Mouse (Mus musculus) megakaryocyte progenitor cell, adult 5-6 weeks (primary cell): Measurements from ENCODE around the gene Gtf2h2. TPM values are rescaled to one million over a fixed set of nuclear protein-coding genes. Genes with fewer than 3 reads are reported as not detected.
A peak's percentile ranks its signal among the peaks of the same experiment; 100 is the strongest.
"Not testable (repeated sequence)": the region's sequence is repeated elsewhere in the genome, so short reads cannot be mapped to it uniquely, and the experiment has no call there.

Experiments
- ATAC-seq: replicated peaks from 2 replicates; pipeline ENCODE4 v1.8.0; 2016; ENCODE audit warnings: mild to moderate bottlenecking, moderate TSS enrichment, inconsistent platforms; ENCODE audit not compliant: poor library complexity
- total RNA-seq, 2 experiments: library from RNA; stranded (forward) in 1 of 2; stranded (reverse) in 1 of 2; fragments of 157-497, 149-512 nt in 1 of 2; fragments of 200-1000 nt in 1 of 2; gene quantifications; 2 replicates each; pipeline versions ENCODE4 v1.2.3 to v1.2.4; 2015 to 2017

The Gtf2h2 gene
- total RNA-seq, 2 experiments from 2014 or later, result 57.3 to 69.7 TPM

- no peak for ATAC-seq
These were observed 756 bp downstream of the Gtf2h2 start for GRCm38 (mm10) chr13:100491623-100492022.

DNA sequence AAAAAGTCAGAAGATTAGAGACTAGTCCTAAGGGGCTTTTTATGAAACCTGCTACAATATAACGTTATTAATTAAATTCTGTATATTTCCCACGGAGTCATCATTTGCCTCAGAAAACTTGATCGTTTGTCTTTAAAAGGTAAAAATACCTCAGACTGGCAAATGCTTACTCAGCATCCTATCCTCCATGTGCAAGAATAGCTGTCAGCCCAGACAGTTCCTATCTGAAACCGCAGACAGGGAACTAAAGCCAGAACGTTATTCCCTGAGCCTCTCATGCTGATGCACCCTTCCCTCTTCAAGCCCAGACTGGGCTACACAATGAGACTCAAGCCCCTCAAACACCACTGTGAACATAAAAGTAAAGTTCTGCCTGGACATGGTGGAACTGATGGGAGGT is 2.0 kb downstream of the Gtf2h2 start:
- no peak for ATAC-seq

DNA sequence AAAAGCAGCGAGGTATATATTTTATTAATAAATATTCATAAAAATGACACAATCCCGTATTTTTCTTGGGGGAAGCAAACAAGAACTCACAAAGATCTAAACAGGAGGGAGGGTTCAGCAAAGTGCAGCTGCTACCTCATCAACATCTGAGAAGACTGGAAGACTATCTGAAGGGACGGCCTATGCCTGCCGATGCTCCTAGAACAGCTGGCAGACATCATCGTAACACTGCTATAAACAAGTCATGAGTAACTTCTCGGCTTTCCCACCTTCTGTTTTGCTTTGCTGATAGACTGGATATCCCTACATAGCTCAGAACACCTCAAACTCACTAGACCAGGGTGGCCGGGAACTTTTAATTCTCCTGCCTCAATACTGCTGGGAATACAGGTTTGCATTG is 8.8 kb downstream of the Gtf2h2 start:
- no peak for ATAC-seq

GRCm38 (mm10) chr13:100463527-100464222 is 28.7 kb downstream of the Gtf2h2 start:
- ATAC-seq, result peak; percentile 46; the same call in 1 of the 2 replicates

GRCm38 (mm10) chr13:100461336-100461735 is 31.0 kb downstream of the Gtf2h2 start:
- no peak for ATAC-seq

- ATAC-seq, result not testable (repeated sequence)
These were observed 39.8 kb downstream of the Gtf2h2 start, which contains the start of gene Naip1 for GRCm38 (mm10) chr13:100452415-100453127. Gene Naip1, minus strand, starts transcription at chr13:100452869.

DNA sequence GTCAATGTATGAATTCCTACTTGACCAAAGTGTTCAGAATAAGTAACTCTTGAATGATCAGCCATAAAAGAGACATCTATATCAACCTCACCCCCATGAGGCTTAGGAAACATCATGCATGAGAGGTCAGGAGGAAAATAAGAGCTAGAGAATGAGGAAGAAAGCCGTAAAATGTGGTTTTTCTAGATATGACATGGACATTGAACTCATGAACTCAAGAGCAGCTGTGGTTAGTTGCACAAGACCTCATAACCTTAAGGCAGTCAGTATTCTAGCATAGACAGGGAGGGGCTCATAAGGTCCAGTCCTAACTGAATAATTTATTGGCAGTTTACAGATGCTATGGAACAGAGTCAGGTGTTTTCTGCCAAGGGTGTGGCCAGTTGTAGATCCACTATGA is 42.9 kb downstream of the Gtf2h2 start:
- ATAC-seq, result peak; percentile 88

- no peak for ATAC-seq
These were observed 52.3 kb downstream of the Gtf2h2 start for GRCm38 (mm10) chr13:100440116-100440515.

DNA sequence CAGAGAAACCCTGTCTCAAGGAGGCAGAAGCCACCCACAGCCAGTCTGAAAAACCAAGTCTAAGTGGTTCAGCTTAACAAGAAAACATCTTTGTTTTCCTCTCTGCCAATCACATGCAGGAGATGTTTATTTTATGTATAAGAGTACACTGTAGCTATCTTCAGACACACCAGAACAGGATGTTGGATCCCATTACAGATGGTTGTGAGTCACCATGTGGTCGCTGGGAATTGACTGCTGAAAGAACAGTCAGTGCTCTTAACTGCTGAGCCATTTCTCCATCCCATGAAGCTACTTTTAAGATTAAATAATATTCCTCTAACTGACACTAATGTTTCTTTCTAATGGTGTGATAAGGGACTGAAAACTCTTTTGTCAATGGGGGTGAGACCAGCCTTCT is 53.7 kb downstream of the Gtf2h2 start:
- ATAC-seq, result no peak

DNA sequence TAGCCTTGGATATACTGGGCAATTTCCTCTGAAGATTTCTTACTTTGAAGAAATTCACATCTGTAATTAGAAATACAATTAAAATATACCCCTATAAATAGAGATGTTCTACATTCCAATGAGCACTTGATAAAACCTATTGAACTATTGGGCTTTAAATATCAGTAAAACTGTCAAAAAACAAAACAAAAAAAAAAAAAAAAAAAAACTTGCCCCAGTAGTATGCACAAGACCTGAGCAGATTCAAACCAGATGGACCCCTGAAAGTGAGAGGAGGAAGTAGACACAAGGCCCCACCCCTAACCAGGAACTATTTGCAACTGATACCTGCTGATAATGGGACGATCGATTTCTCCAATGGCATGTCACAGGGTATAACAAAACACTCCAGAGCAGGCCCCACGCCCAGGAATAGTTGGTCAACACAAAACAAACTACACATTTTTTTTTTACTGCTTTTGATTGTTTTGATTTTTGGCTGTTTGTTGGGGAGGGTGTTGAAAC is 55.0 kb downstream of the Gtf2h2 start:
- ATAC-seq, result no peak

GRCm38 (mm10) chr13:100436556-100437163 is 55.7 kb downstream of the Gtf2h2 start:
- ATAC-seq, result not testable (repeated sequence)

DNA sequence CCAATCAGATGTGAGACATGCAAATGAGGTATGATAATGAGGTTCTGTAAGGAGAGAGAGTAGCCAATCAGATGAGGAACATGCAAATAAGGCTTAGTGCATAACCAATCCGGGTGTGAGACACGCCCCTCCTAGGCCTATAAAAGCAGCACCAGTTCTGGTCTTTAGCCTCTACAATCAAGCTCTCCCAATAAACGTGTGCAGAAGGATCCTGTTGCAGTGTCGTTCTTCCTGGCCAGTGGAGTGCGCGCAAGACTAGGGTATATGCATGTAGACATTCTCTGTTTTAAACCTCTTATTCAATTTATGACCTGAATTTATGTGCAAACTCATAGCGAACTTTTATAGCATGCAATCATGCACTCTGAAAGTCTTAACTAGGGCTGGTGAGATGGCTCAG is 72.4 kb downstream of the Gtf2h2 start:
- ATAC-seq, result not testable (repeated sequence)

- no peak for ATAC-seq
These were observed 78.0 kb downstream of the Gtf2h2 start for GRCm38 (mm10) chr13:100414428-100414827.

Other genes starting within 250 kb of the Gtf2h2 start
- gene Naip5, start 246.3 kb downstream of the Gtf2h2 start, total RNA-seq (2015), result 11.3 and 13.4 TPM in 2 replicates
- 13.1 and 14.0 TPM in 2 replicates for gene Naip5, start 246.3 kb downstream of the Gtf2h2 start, total RNA-seq (2017)
- gene Naip6, start 174.9 kb downstream of the Gtf2h2 start, total RNA-seq (2015), result 13.8 TPM in 2 replicates
- gene Naip6, start 174.9 kb downstream of the Gtf2h2 start, total RNA-seq (2017), result 6.3 and 6.5 TPM in 2 replicates
- 0.05 TPM in 1 of 2 replicates, not detected in the other for gene Naip1, start 39.7 kb downstream of the Gtf2h2 start, total RNA-seq (2015)
- not detected in 2 replicates for gene Naip1, start 39.7 kb downstream of the Gtf2h2 start, total RNA-seq (2017)
- gene Ocln, start 60.1 kb upstream of the Gtf2h2 start, total RNA-seq (2015), result 0.30 TPM in 1 of 2 replicates, not detected in the other
- gene Ocln, start 60.1 kb upstream of the Gtf2h2 start, total RNA-seq (2017), result not detected in 2 replicates
- gene Marveld2, start 124.4 kb upstream of the Gtf2h2 start, total RNA-seq (2015), result 0.27 and 0.54 TPM in 2 replicates
- 0.44 and 0.62 TPM in 2 replicates for gene Marveld2, start 124.4 kb upstream of the Gtf2h2 start, total RNA-seq (2017)
- gene Ak6, start 158.4 kb upstream of the Gtf2h2 start, total RNA-seq (2015), result 391 and 416 TPM in 2 replicates
- 317 and 335 TPM in 2 replicates for gene Ak6, start 158.4 kb upstream of the Gtf2h2 start, total RNA-seq (2017)
- gene Rad17, start 158.5 kb upstream of the Gtf2h2 start, total RNA-seq (2015), result 30.2 and 33.0 TPM in 2 replicates
- gene Rad17, start 158.5 kb upstream of the Gtf2h2 start, total RNA-seq (2017), result 34.9 and 38.4 TPM in 2 replicates
- gene Taf9, start 159.0 kb upstream of the Gtf2h2 start, total RNA-seq (2015), result 62.2 and 84.3 TPM in 2 replicates
- gene Taf9, start 159.0 kb upstream of the Gtf2h2 start, total RNA-seq (2017), result 37.0 and 56.6 TPM in 2 replicates
- gene Ccdc125, start 177.1 kb upstream of the Gtf2h2 start, total RNA-seq (2015), result 24.0 and 28.2 TPM in 2 replicates
- gene Ccdc125, start 177.1 kb upstream of the Gtf2h2 start, total RNA-seq (2017), result 48.0 and 48.1 TPM in 2 replicates
- 55.6 and 55.9 TPM in 2 replicates for gene Cdk7, start 238.4 kb upstream of the Gtf2h2 start, total RNA-seq (2015)
- 51.1 and 56.8 TPM in 2 replicates for gene Cdk7, start 238.4 kb upstream of the Gtf2h2 start, total RNA-seq (2017)